In the genomic region with DNA sequence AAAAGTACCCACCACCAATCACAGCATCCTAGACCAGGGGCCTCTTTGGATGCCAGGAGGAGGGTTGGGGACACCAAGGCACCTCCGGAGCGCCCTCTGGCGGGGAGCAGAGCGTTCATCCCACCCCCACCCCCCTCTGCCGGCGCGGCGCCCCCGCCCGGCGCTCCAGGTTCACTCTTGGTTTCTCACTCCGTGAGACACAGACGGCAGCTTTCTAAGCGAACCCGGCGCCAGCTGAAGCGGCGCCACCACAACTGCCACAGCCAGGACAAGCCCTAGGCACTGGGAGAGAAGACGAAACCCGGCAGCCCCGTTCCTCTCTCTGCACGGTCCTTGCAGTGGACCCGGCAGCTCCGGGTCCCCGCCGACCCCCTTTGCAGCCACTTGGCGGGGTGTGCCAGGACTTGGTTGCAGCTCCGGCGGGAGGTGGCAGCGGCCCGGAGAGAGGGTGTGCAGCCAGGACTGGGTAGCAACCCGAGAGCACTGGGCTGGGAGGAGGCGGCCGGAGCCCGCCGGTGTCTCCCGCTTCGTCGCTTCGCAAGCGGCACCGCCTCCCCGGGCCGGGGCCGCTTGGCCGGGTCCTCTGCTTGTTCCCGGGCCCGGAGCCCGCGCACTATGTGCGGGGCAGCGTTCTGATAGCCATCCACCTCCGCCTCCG, we compare ENCODE assay signal across 8 mouse cellular contexts. TPM values are rescaled to one million over a fixed set of nuclear protein-coding genes. Genes with fewer than 3 reads are reported as not detected.
DNase-seq lines count a peak whose midpoint lies in the region; ATAC-seq and TF ChIP-seq lines count a peak whose summit lies in the region.

A gene (plus strand): TSS at position 200 of the 658 bp plus-strand sequence.

- TF ChIP-seq EP300 in liver, postnatal 0 days (IDR thresholded peaks at IDR 0.05; ENCODE audit: low read depth) = no peak

- no peaks in the 10 kb centered on the region for H3K9me3 ChIP-seq in forebrain, embryonic 13.5 days (replicated peaks)
- H3K9me3 ChIP-seq in liver, postnatal 0 days (ENCODE audit: low read length) = no peaks in the 10 kb centered on the region

- WGBS in forebrain, embryonic 13.5 days = under 1% methylated on average over 48 of the region's 54 CpGs
- WGBS in liver, postnatal 0 days (ENCODE audit: insufficient replicate concordance) = under 1% methylated on average over 54 of the region's 54 CpGs

- CTCF ChIA-PET in Patski (lab: Charles Lee) = no interaction called here

- peak within 1 kb of the TSS; percentile 95 for H3K27ac ChIP-seq in forebrain, embryonic 13.5 days
- H3K27ac ChIP-seq in liver, postnatal 0 days (ENCODE audit: low read depth) = no peak within 1 kb of the TSS

- DNase-seq in Patski (ENCODE audit: low read depth, low spot score) = no peak
- DNase-seq in heart, postnatal 4 days = peak; percentile 76
- peak; percentile 50 to 85 for DNase-seq in layer of hippocampus, adult 18-20 months (ENCODE audit: low spot score in 2 of 2)
- DNase-seq in liver, postnatal 0 days = peak; percentile 71
- DNase-seq in retina, embryonic 14.5 days (ENCODE audit: low spot score) = peak; percentile 93

- H3K9ac ChIP-seq in forebrain, embryonic 13.5 days = peak within 1 kb of the TSS; percentile 98
- H3K9ac ChIP-seq in liver, postnatal 0 days (replicated peaks) = no peak within 1 kb of the TSS

- in situ Hi-C loops in Patski (cut with MboI; ENCODE audit: low pct_unique_long_range_greater_than_20kb) = no loop called here

- POLR2A ChIA-PET in Patski (lab: Charles Lee) = no interaction called here

- peak within 1 kb of the TSS; percentile 75 for H3K4me2 ChIP-seq in forebrain, embryonic 13.5 days
- peak within 1 kb of the TSS; percentile 86 for H3K4me2 ChIP-seq in liver, postnatal 0 days (ENCODE audit: low read depth, low read length)

- H3K4me1 ChIP-seq in forebrain, embryonic 13.5 days = peaks cover 16% of the 10 kb centered on the region
- H3K4me1 ChIP-seq in liver, postnatal 0 days (ENCODE audit: insufficient read depth) = no peaks in the 10 kb centered on the region

- H3K36me3 ChIP-seq in forebrain, embryonic 13.5 days (ENCODE audit: poor library complexity, severe bottlenecking) = 0 out of 2 replicates have a peak, but pooled peaks cover 5% of the 10 kb centered on the region
- H3K36me3 ChIP-seq in liver, postnatal 0 days (replicated peaks; ENCODE audit: insufficient read depth, low read length) = no peaks in the 10 kb centered on the region

- ATAC-seq in Patski = peak; percentile 80
- peak; percentile 72 for ATAC-seq in cerebellum, adult (ENCODE audit: insufficient number of reproducible peaks, low FRiP score, low TSS enrichment)
- peak; percentile 91 for ATAC-seq in forebrain, embryonic 13.5 days
- ATAC-seq in liver, postnatal 0 days = peak; percentile 56
- ATAC-seq in CD4-positive, CD25-positive, alpha-beta regulatory T cell, adult 4 months = no peak

- H3K4me3 ChIP-seq in forebrain, embryonic 13.5 days = peak within 1 kb of the TSS; percentile 90
- H3K4me3 ChIP-seq in liver, postnatal 0 days (ENCODE audit: low read depth, low read length) = peak within 1 kb of the TSS; percentile 59

- peak; percentile 89 for TF ChIP-seq CTCF in Patski (IDR thresholded peaks at IDR 0.05)
- peak; percentile 48 for TF ChIP-seq CTCF in liver, postnatal 0 days (IDR thresholded peaks at IDR 0.05; ENCODE audit: low read depth)

- H3K27me3 ChIP-seq in Patski = peaks cover 4% of the 10 kb centered on the region
- H3K27me3 ChIP-seq in forebrain, embryonic 13.5 days = no peaks in the 10 kb centered on the region
- H3K27me3 ChIP-seq in liver, postnatal 0 days (ENCODE audit: insufficient read depth, low read length) = peaks cover 19% of the 10 kb centered on the region

RNA-seq across cellular contexts. Expression of the gene that starts here (rescaled TPM):
- 10.3 TPM for polyA plus RNA-seq in Patski (2021)
- 26.1 and 28.9 TPM in 2 replicates for polyA plus RNA-seq in forebrain, embryonic 13.5 days (2015; fragmentation: Nextera tagmentation; extraction: Ambion mirVana)
- total RNA-seq in heart, postnatal 4 days (2021) = 1 to 10 TPM; 1.5 to 1.8 TPM
- 10 to 100 TPM; 30.1 to 35.4 TPM for total RNA-seq in layer of hippocampus, adult 18-20 months (2021)
- 0.02 and 0.05 TPM in 2 replicates for polyA plus RNA-seq in liver, postnatal 0 days (2015; fragmentation: Nextera tagmentation; extraction: Ambion mirVana)
- not detected for polyA plus RNA-seq in CD4-positive, CD25-positive, alpha-beta regulatory T cell, adult 4 months (2017; shearing (Covaris generic))

Comparison
In these comparisons a context has a peak if more than half of its experiments do, and no peak if none do; other contexts are left out.
1. RNA of the gene that starts here (total RNA-seq): 30.1 to 35.4 TPM in layer of hippocampus, adult 18-20 months; 1.5 to 1.8 TPM in heart, postnatal 4 days; every median in the first group is over 10 times any median in the second.
2. RNA of the gene that starts here (polyA plus RNA-seq): 26.1 to 28.9 TPM in forebrain, embryonic 13.5 days and 10.3 TPM in Patski (single experiment); 0.02 to 0.05 TPM in liver, postnatal 0 days and not detected in CD4-positive, CD25-positive, alpha-beta regulatory T cell, adult 4 months; every median in the first group is over 10 times any median in the second.
3. Peak in DNase-seq, ATAC-seq, H3K4me3 ChIP-seq and H3K4me2 ChIP-seq in liver, postnatal 0 days; RNA of the gene not detected or under 1 TPM.